Mouse (Mus musculus): ENCODE data around the gene Ccdc6. TPM values are rescaled to one million over a fixed set of nuclear protein-coding genes. Genes with fewer than 3 reads are reported as not detected.

Ccdc6 gene
- total and polyA plus RNA-seq, 2 experiments, result 8.4 to 10.7 TPM

DNA sequence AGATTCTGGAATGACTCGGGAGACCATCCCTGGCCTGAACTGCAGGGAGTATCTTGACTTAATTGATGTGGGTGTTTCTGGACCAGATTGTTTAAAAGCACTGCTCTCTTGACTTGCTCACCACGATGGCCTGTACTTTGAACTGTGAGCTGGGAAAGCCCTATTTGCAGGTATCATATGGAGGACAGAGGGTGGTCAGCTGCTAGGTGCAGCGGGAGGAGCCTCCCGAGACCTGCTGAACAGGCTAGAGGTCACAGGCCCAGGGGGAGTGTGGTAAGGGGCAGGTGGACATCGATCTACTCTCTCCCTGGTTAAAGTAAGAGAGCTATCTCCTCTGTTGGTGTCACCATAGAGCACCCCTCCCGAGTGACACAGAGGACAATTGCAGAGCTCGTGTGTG lies 28.6 kb downstream of the Ccdc6 start:
- Histone ChIP-seq H3K4me1 (ENCODE audit: control insufficient read depth, insufficient read depth, low read length) (peaks cover 11% of the 10 kb centered on the region; the same call in 1 of the 2 replicates), H3K79me2 (ENCODE audit: control insufficient read depth, insufficient read depth, low read length) (peaks cover 33% of the 10 kb centered on the region; the same call in 1 of the 2 replicates), H3K9ac (ENCODE audit: low read depth, low read length) (no peak overlapping the region), H3K36me3 (ENCODE audit: control insufficient read depth, insufficient read depth, low read length) (no peaks in the 10 kb centered on the region), H3K27ac (replicated peaks; ENCODE audit: insufficient read depth, low read depth, low read length) (no peak overlapping the region), H3K4me3 (ENCODE audit: insufficient read depth, low read depth, low read length) (no peak overlapping the region), H3K27me3 (ENCODE audit: control insufficient read depth, insufficient read depth, low read length) (no peaks in the 10 kb centered on the region)
- DNase-seq (ENCODE audit: extremely low read depth, low read depth, low spot score), result peak; percentile 35
- TF ChIP-seq POLR2A (IDR thresholded peaks at IDR 0.05; ENCODE audit: extremely low read depth, insufficient read depth, low read length), result no peak
- TF ChIP-seq CTCF (IDR thresholded peaks at IDR 0.05; ENCODE audit: low read depth, low read length), result no peak
- 20% methylated on average over 7 of the region's 7 CpGs for WGBS

DNA sequence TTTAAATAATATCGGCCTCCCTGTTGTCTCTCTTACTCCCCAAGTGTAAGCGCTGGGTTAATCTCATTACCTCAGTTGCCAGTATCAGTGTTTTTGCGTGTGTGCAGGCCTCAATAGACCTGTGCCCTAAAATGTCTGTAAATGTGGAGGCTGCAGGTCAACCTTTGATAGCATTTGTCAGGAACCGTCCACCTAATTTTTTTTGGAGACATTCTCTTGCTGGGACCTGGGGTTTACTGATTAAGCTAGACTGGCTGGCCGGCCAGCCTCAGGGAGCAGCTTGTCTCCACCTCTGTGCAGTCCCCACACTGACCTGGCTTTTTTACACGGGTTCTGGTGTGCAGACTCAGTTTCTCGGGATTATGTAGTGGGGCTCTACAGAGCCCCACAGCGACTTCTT lies 30.4 kb downstream of the Ccdc6 start:
- H3K79me2 ChIP-seq (ENCODE audit: control insufficient read depth, insufficient read depth, low read length), result peaks cover 27% of the 10 kb centered on the region; the same call in 1 of the 2 replicates
- H3K9ac ChIP-seq (ENCODE audit: low read depth, low read length), result no peak overlapping the region
- H3K4me3 ChIP-seq (ENCODE audit: insufficient read depth, low read depth, low read length), result no peak overlapping the region
- no peaks in the 10 kb centered on the region for H3K36me3 ChIP-seq (ENCODE audit: control insufficient read depth, insufficient read depth, low read length)
- H3K27me3 ChIP-seq (ENCODE audit: control insufficient read depth, insufficient read depth, low read length), result no peaks in the 10 kb centered on the region
- H3K4me1 ChIP-seq (ENCODE audit: control insufficient read depth, insufficient read depth, low read length), result peaks cover 11% of the 10 kb centered on the region; the same call in 1 of the 2 replicates
- peak; percentile 56 for DNase-seq (ENCODE audit: extremely low read depth, low read depth, low spot score)
- WGBS, result 22% methylated on average over 8 of the region's 8 CpGs
- TF ChIP-seq CTCF (IDR thresholded peaks at IDR 0.05; ENCODE audit: low read depth, low read length) (no peak), POLR2A (IDR thresholded peaks at IDR 0.05; ENCODE audit: extremely low read depth, insufficient read depth, low read length) (no peak)
- H3K27ac ChIP-seq (replicated peaks; ENCODE audit: insufficient read depth, low read depth, low read length), result no peak overlapping the region

DNA sequence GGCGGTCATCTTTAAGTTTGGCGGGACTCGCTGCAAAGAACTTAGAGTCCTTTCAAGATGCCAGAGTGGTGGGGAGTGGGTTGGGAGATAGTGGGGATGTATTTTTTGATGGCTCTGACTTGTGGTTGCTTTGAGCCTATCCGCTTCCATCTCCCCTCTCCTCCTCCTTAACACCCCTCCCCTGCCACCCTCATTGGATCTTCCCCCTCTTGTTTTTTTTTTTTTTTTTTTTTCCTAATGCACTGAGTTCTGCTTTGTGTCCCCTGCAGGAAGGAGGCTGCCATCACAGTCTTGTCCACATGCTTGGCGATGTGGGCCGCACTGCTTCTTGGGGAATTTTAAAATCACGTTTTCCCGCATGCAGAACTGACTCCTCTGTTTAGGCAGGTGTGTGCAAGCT lies 31.5 kb downstream of the Ccdc6 start:
- Histone ChIP-seq H3K27me3 (ENCODE audit: control insufficient read depth, insufficient read depth, low read length) (no peaks in the 10 kb centered on the region), H3K27ac (replicated peaks; ENCODE audit: insufficient read depth, low read depth, low read length) (no peak overlapping the region), H3K9ac (ENCODE audit: low read depth, low read length) (no peak overlapping the region), H3K4me1 (ENCODE audit: control insufficient read depth, insufficient read depth, low read length) (peaks cover 11% of the 10 kb centered on the region; the same call in 1 of the 2 replicates), H3K36me3 (ENCODE audit: control insufficient read depth, insufficient read depth, low read length) (no peaks in the 10 kb centered on the region), H3K79me2 (ENCODE audit: control insufficient read depth, insufficient read depth, low read length) (peaks cover 31% of the 10 kb centered on the region; the same call in 1 of the 2 replicates), H3K4me3 (ENCODE audit: insufficient read depth, low read depth, low read length) (no peak overlapping the region)
- 96% methylated on average over 8 of the region's 8 CpGs for WGBS
- TF ChIP-seq CTCF (IDR thresholded peaks at IDR 0.05; ENCODE audit: low read depth, low read length), result no peak
- no peak for TF ChIP-seq POLR2A (IDR thresholded peaks at IDR 0.05; ENCODE audit: extremely low read depth, insufficient read depth, low read length)
- no peak for DNase-seq (ENCODE audit: extremely low read depth, low read depth, low spot score)

DNA sequence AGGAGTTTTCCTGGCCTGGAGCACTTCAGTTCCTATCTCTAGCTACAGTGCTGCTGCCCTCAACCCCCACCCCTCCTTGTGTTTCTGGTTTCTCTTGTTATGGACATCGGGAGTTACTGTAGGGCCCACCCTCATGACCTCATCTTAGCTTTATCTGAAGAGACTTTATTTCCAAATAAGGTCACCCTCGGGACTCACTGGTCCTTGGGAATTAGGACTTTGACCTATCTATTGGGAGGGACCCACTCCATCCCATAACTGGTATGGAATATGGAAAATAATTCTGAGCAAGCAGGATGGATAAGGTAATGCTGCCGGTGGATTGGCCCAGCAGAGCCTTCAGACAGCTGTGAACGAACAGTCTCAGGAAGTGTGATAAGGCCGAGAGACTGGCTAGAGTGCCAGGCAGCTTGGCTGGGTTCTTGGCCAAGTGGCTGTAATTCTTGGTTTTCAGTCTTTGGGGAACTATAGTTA lies 35.2 kb downstream of the Ccdc6 start:
- Histone ChIP-seq H3K4me1 (ENCODE audit: control insufficient read depth, insufficient read depth, low read length) (peaks cover 4% of the 10 kb centered on the region; the same call in 1 of the 2 replicates), H3K4me3 (ENCODE audit: insufficient read depth, low read depth, low read length) (no peak overlapping the region), H3K36me3 (ENCODE audit: control insufficient read depth, insufficient read depth, low read length) (no peaks in the 10 kb centered on the region), H3K79me2 (ENCODE audit: control insufficient read depth, insufficient read depth, low read length) (peaks cover 29% of the 10 kb centered on the region; the same call in 1 of the 2 replicates), H3K9ac (ENCODE audit: low read depth, low read length) (no peak overlapping the region), H3K27ac (replicated peaks; ENCODE audit: insufficient read depth, low read depth, low read length) (no peak overlapping the region), H3K27me3 (ENCODE audit: control insufficient read depth, insufficient read depth, low read length) (no peaks in the 10 kb centered on the region)
- DNase-seq (ENCODE audit: extremely low read depth, low read depth, low spot score), result no peak
- 63% methylated on average over 5 of the region's 5 CpGs for WGBS
- TF ChIP-seq POLR2A (IDR thresholded peaks at IDR 0.05; ENCODE audit: extremely low read depth, insufficient read depth, low read length), result no peak
- TF ChIP-seq CTCF (IDR thresholded peaks at IDR 0.05; ENCODE audit: low read depth, low read length), result no peak

DNA sequence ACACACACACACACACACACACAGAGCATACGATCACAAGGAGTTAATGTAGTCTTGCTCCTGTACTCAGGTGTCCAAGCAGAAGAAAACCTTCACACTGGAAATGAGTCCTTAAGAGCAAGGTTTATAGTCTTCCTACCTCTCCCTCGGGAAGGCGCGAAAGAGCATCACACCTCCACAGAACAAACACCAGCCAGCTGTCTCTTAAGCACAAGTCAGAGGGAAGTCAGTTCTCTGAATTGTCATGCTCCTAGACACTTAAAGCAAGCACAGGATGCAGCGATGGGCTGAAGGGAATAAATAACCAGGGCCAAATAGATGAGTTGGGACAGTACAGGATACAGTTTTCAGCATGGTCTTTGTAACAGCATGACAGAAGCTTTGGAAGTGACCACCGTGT lies 35.8 kb downstream of the Ccdc6 start:
- TF ChIP-seq POLR2A (IDR thresholded peaks at IDR 0.05; ENCODE audit: extremely low read depth, insufficient read depth, low read length), result no peak
- TF ChIP-seq CTCF (IDR thresholded peaks at IDR 0.05; ENCODE audit: low read depth, low read length), result no peak
- no peaks in the 10 kb centered on the region for H3K36me3 ChIP-seq (ENCODE audit: control insufficient read depth, insufficient read depth, low read length)
- no peak for DNase-seq (ENCODE audit: extremely low read depth, low read depth, low spot score)
- H3K79me2 ChIP-seq (ENCODE audit: control insufficient read depth, insufficient read depth, low read length), result peaks cover 27% of the 10 kb centered on the region; the same call in 1 of the 2 replicates
- H3K27ac ChIP-seq (replicated peaks; ENCODE audit: insufficient read depth, low read depth, low read length), result no peak overlapping the region
- H3K4me3 ChIP-seq (ENCODE audit: insufficient read depth, low read depth, low read length), result no peak overlapping the region
- no peak overlapping the region for H3K9ac ChIP-seq (ENCODE audit: low read depth, low read length)
- H3K27me3 ChIP-seq (ENCODE audit: control insufficient read depth, insufficient read depth, low read length), result no peaks in the 10 kb centered on the region
- H3K4me1 ChIP-seq (ENCODE audit: control insufficient read depth, insufficient read depth, low read length), result 0 out of 2 replicates have a peak, but pooled peaks cover 1% of the 10 kb centered on the region
- WGBS, result 70% methylated on average over 6 of the region's 6 CpGs

DNA sequence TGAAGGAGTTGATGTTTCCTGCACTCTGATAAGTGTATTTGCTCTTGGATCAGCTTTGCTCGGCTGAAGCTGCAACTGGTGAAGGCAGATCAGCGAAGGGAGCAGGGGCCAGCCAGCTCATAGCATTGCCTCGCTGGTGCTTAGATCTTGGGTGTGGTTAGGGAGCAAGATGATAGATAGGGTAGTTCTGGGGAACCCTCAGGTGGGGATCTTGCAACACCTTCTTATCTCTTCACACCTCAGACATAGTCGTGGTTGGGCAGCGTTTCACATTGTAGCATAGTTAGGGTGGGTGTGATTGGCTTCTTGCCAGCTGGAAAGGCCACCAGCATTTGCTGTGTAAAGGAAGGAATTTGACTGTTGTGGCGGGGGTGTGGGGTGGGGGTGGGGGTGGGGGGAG lies 36.3 kb downstream of the Ccdc6 start:
- H3K4me1 ChIP-seq (ENCODE audit: control insufficient read depth, insufficient read depth, low read length), result no peaks in the 10 kb centered on the region
- TF ChIP-seq POLR2A (IDR thresholded peaks at IDR 0.05; ENCODE audit: extremely low read depth, insufficient read depth, low read length) (no peak), CTCF (IDR thresholded peaks at IDR 0.05; ENCODE audit: low read depth, low read length) (no peak)
- no peaks in the 10 kb centered on the region for H3K27me3 ChIP-seq (ENCODE audit: control insufficient read depth, insufficient read depth, low read length)
- DNase-seq (ENCODE audit: extremely low read depth, low read depth, low spot score), result no peak
- H3K9ac ChIP-seq (ENCODE audit: low read depth, low read length), result no peak overlapping the region
- peaks cover 25% of the 10 kb centered on the region; the same call in 1 of the 2 replicates for H3K79me2 ChIP-seq (ENCODE audit: control insufficient read depth, insufficient read depth, low read length)
- H3K27ac ChIP-seq (replicated peaks; ENCODE audit: insufficient read depth, low read depth, low read length), result no peak overlapping the region
- no peak overlapping the region for H3K4me3 ChIP-seq (ENCODE audit: insufficient read depth, low read depth, low read length)
- WGBS, result 60% methylated on average over 6 of the region's 6 CpGs
- H3K36me3 ChIP-seq (ENCODE audit: control insufficient read depth, insufficient read depth, low read length), result no peaks in the 10 kb centered on the region
